Mouse (Mus musculus) myocyte (in vitro differentiated cells): ENCODE measurements at regions not wholly inside any gene's neighbourhood (a gene's known extent, or its start where the extent isn't known, plus 50 kb on each side); places are given as distances from the start of the nearest gene placed in this dataset.

Experiments used
- CEBPB ChIP-seq: IDR thresholded peaks from 2 replicates; pipeline ENCODE4 v1.6.1; 2011; ENCODE audit warnings: mild to moderate bottlenecking, moderate library complexity; ENCODE audit not compliant: poor library complexity, insufficient read depth, severe bottlenecking
- E2F4 ChIP-seq: IDR thresholded peaks from one replicate; pipeline ENCODE4 v1.6.1; 2011; ENCODE audit warnings: mild to moderate bottlenecking, control low read depth, moderate library complexity; ENCODE audit not compliant: insufficient read depth
- MAX ChIP-seq: IDR thresholded peaks from one replicate; pipeline ENCODE4 v1.6.1; 2011; ENCODE audit warnings: low read depth, mild to moderate bottlenecking, control low read depth
- MYOD1 ChIP-seq, 3 experiments: IDR thresholded peaks; one replicate each; pipeline ENCODE4 v1.6.1; 2011; ENCODE audit warnings: control low read depth in 2 of 3, low read depth in 2 of 3, mild to moderate bottlenecking in 2 of 3, moderate library complexity in 1 of 3; ENCODE audit not compliant: insufficient read length in 2 of 3, control insufficient read depth in 1 of 3
- MYOG ChIP-seq, 3 experiments: IDR thresholded peaks; one replicate each; pipeline ENCODE4 v1.6.1; 2011; ENCODE audit warnings: control low read depth in 2 of 3, low read depth in 2 of 3, mild to moderate bottlenecking in 2 of 3; ENCODE audit not compliant: insufficient read length in 2 of 3, control insufficient read depth in 1 of 3, insufficient read depth in 1 of 3
- POLR2A ChIP-seq: IDR thresholded peaks from one replicate; pipeline ENCODE4 v1.6.1; 2011; ENCODE audit warnings: low read depth, mild to moderate bottlenecking, control low read depth, moderate library complexity; ENCODE audit not compliant: insufficient read length
- POLR2AphosphoS2 ChIP-seq: IDR thresholded peaks from one replicate; pipeline ENCODE4 v1.6.1; 2011; ENCODE audit warnings: low read depth, control low read depth; ENCODE audit not compliant: insufficient read length
- REST ChIP-seq: IDR thresholded peaks from one replicate; pipeline ENCODE4 v1.6.1; 2011; ENCODE audit warnings: mild to moderate bottlenecking, control low read depth, moderate library complexity; ENCODE audit not compliant: insufficient read depth, insufficient read length
- SRF ChIP-seq: IDR thresholded peaks from one replicate; pipeline ENCODE4 v1.6.1; 2011; ENCODE audit warnings: low read depth; ENCODE audit not compliant: control insufficient read depth, insufficient read length
- TCF12 ChIP-seq: IDR thresholded peaks from one replicate; pipeline ENCODE4 v1.6.1; 2011; ENCODE audit warnings: mild to moderate bottlenecking, control low read depth; ENCODE audit not compliant: poor library complexity, insufficient read depth, severe bottlenecking
- TCF3 ChIP-seq: IDR thresholded peaks from one replicate; pipeline ENCODE4 v1.6.1; 2011; ENCODE audit warnings: low read depth, control low read depth; ENCODE audit not compliant: insufficient read length
- USF1 ChIP-seq: IDR thresholded peaks from one replicate; pipeline ENCODE4 v1.6.1; 2011; ENCODE audit warnings: low read depth, mild to moderate bottlenecking, control low read depth, moderate library complexity

DNA sequence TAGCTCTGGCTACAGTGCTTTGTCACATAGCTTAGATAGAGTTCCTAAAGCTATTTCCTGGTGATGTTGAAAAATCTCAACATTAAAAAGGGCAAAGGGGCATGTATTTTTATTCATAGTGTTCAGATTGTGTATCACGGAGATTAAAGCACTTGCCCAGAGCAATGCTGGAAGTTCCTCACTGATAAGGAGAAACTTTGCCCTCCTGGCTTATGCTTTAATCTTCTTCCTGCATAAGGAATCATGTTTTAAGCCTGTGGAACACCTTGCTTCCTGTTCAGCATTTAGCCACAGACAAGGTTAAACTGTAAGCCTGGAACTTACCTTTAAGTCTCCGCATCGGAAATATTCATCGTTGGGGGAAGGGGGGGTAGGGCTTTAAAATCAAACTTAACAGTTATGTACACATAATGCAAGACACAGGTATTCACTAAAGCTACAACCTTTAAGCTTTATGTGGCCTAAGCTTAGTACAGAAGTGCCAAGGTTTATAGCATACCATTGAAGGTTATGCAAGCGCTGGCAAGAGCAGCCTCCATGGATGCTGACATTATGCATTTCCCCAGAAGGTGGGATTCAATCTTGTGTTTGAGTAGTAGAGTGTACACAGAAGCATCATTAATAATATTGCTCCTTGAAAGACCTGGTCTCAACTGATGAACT lies 655.5 kb upstream of the Adam24 start:
- TF ChIP-seq REST (no peak), TCF12 (no peak), USF1 (no peak), POLR2A (no peak), E2F4 (no peak), MAX (no peak), MYOG (IDR thresholded peaks at IDR 0.05; ENCODE audit: control insufficient read depth in 1 of 3, insufficient read depth in 1 of 3, insufficient read length in 2 of 3, low read depth in 2 of 3) (no peak), MYOD1 (IDR thresholded peaks at IDR 0.05; ENCODE audit: control insufficient read depth in 1 of 3, insufficient read length in 2 of 3, low read depth in 2 of 3) (no peak), CEBPB (no peak), POLR2AphosphoS2 (no peak), TCF3 (no peak), SRF (no peak)
